ENCODE assay signal across 9 mouse cellular contexts in genomic region chr10:122885301-122885700, GRCm38 (mm10).
DNase-seq lines count a peak whose midpoint lies in the region; ATAC-seq and TF ChIP-seq lines count a peak whose summit lies in the region.
"Had no signal": no experiment of that assay in that cellular context is flagged by ENCODE, and none has a peak within 500 bp of the region (broad histone marks: within the 10 kb centered on the region; RNA-seq: fewer than 3 reads in every experiment).

No protein-coding gene starts in this region.

- peaks cover 89% of the 10 kb centered on the region for H3K4me1 ChIP-seq in kidney, embryonic 15.5 days
- peaks cover 45% of the 10 kb centered on the region for H3K4me1 ChIP-seq in forebrain, postnatal 0 days (ENCODE audit: insufficient read depth)
- H3K4me1 ChIP-seq in midbrain, embryonic 12.5 days, result peaks cover 58% of the 10 kb centered on the region
- peaks cover 48% of the 10 kb centered on the region for H3K4me1 ChIP-seq in stomach, embryonic 16.5 days (ENCODE audit: control insufficient read depth, insufficient read depth, low read length)

- TF ChIP-seq CTCF in forebrain, postnatal 0 days (IDR thresholded peaks at IDR 0.05; ENCODE audit: low read depth), result no peak

- H3K9me3 ChIP-seq in kidney, embryonic 15.5 days (replicated peaks), result no peaks in the 10 kb centered on the region
- no peaks in the 10 kb centered on the region for H3K9me3 ChIP-seq in forebrain, postnatal 0 days (ENCODE audit: low read length)
- no peaks in the 10 kb centered on the region for H3K9me3 ChIP-seq in midbrain, embryonic 12.5 days
- no peaks in the 10 kb centered on the region for H3K9me3 ChIP-seq in stomach, embryonic 16.5 days (replicated peaks; ENCODE audit: control insufficient read depth, low read length)

- H3K4me3 ChIP-seq in kidney, embryonic 15.5 days (replicated peaks), result no peak overlapping the region
- H3K4me3 ChIP-seq in forebrain, postnatal 0 days (ENCODE audit: low read depth, low read length), result no peak overlapping the region
- no peak overlapping the region for H3K4me3 ChIP-seq in midbrain, embryonic 12.5 days
- no peak overlapping the region for H3K4me3 ChIP-seq in stomach, embryonic 16.5 days (replicated peaks; ENCODE audit: low read length)

- no peak overlapping the region for H3K9ac ChIP-seq in kidney, embryonic 15.5 days
- no peak overlapping the region for H3K9ac ChIP-seq in forebrain, postnatal 0 days
- no peak overlapping the region for H3K9ac ChIP-seq in midbrain, embryonic 12.5 days (replicated peaks)
- no peak overlapping the region for H3K9ac ChIP-seq in stomach, embryonic 16.5 days (ENCODE audit: low read length)

- no peaks in the 10 kb centered on the region for H3K36me3 ChIP-seq in kidney, embryonic 15.5 days
- no peaks in the 10 kb centered on the region for H3K36me3 ChIP-seq in forebrain, postnatal 0 days (ENCODE audit: insufficient read depth)
- no peaks in the 10 kb centered on the region for H3K36me3 ChIP-seq in midbrain, embryonic 12.5 days
- H3K36me3 ChIP-seq in stomach, embryonic 16.5 days (ENCODE audit: control insufficient read depth, insufficient read depth, low read length), result no peaks in the 10 kb centered on the region

- no peak overlapping the region for H3K4me2 ChIP-seq in kidney, embryonic 15.5 days
- no peak overlapping the region for H3K4me2 ChIP-seq in forebrain, postnatal 0 days (ENCODE audit: low read depth)
- no peak overlapping the region for H3K4me2 ChIP-seq in midbrain, embryonic 12.5 days (replicated peaks)
- no peak overlapping the region for H3K4me2 ChIP-seq in stomach, embryonic 16.5 days (ENCODE audit: low read depth, low read length)

- DNase-seq in kidney, postnatal 25 days, result no peak
- DNase-seq in forebrain, postnatal 0 days, result peak; percentile 39
- no peak for DNase-seq in spleen, postnatal 14 days (ENCODE audit: low spot score in 2 of 2)
- no peak for DNase-seq in frontal cortex, postnatal 25 days (ENCODE audit: low spot score in 2 of 2)
- no peak for DNase-seq in liver
- DNase-seq: kidney, postnatal 4 days had no signal

- H3K27me3 ChIP-seq in kidney, embryonic 15.5 days, result no peaks in the 10 kb centered on the region
- no peaks in the 10 kb centered on the region for H3K27me3 ChIP-seq in forebrain, postnatal 0 days (ENCODE audit: insufficient read depth, low read length)
- H3K27me3 ChIP-seq in midbrain, embryonic 12.5 days, result no peaks in the 10 kb centered on the region
- H3K27me3 ChIP-seq in stomach, embryonic 16.5 days (ENCODE audit: control insufficient read depth, insufficient read depth, low read length), result no peaks in the 10 kb centered on the region

- 84% methylated on average over 5 of the region's 5 CpGs for WGBS in kidney, embryonic 15.5 days
- 72% methylated on average over 5 of the region's 5 CpGs for WGBS in forebrain, postnatal 0 days
- WGBS in midbrain, embryonic 12.5 days, result 75% methylated on average over 5 of the region's 5 CpGs
- WGBS in stomach, embryonic 16.5 days, result 83% methylated on average over 5 of the region's 5 CpGs

- no peak for ATAC-seq in kidney, embryonic 15.5 days (replicated peaks; ENCODE audit: low FRiP score)
- no peak for ATAC-seq in forebrain, postnatal 0 days
- no peak for ATAC-seq in midbrain, embryonic 12.5 days (ENCODE audit: low FRiP score, low read depth)
- no peak for ATAC-seq in stomach, embryonic 16.5 days (ENCODE audit: insufficient read depth, low FRiP score)

- peak overlapping the region; percentile 92; the same call in 1 of the 2 replicates for H3K27ac ChIP-seq in kidney, embryonic 15.5 days
- peak overlapping the region; percentile 96 for H3K27ac ChIP-seq in forebrain, postnatal 0 days (ENCODE audit: low read depth, low read length)
- H3K27ac ChIP-seq in midbrain, embryonic 12.5 days (replicated peaks), result peak overlapping the region; percentile 96
- peak overlapping the region; percentile 91; the same call in 1 of the 2 replicates for H3K27ac ChIP-seq in stomach, embryonic 16.5 days (ENCODE audit: low read length)
